Mouse (Mus musculus): ENCODE measurements at regions not wholly inside any gene's neighbourhood (a gene's known extent, or its start where the extent isn't known, plus 50 kb on each side); places are given as distances from the start of the nearest gene placed in this dataset.
"Not testable (repeated sequence)": the region's sequence is repeated elsewhere in the genome, so short reads cannot be mapped to it uniquely, and the experiment has no call there.

DNA sequence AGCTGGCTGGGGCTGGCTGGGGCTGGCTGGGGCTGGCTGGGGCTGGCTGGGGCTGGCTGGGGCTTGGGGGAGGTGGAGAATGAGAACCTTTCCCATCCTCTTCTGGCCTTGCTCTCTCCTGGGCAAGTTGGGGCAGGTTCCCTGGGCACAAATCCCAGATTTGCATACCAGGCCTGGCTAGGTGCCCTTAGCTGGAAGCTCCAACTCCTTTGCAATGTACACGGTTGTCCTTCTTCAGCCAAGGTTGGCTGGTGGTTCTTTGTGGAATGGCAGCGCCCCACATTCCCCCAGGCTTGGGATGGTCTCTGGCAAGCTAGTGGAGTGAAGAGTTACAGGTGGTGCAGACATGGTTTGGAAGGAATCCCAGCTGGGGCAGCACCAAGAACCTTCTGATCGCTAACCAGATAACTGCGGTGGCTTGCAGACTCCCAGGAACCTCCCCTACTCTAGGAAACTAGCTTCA lies 217.5 kb downstream of the Pten start:
- ATAC-seq = no peak

DNA sequence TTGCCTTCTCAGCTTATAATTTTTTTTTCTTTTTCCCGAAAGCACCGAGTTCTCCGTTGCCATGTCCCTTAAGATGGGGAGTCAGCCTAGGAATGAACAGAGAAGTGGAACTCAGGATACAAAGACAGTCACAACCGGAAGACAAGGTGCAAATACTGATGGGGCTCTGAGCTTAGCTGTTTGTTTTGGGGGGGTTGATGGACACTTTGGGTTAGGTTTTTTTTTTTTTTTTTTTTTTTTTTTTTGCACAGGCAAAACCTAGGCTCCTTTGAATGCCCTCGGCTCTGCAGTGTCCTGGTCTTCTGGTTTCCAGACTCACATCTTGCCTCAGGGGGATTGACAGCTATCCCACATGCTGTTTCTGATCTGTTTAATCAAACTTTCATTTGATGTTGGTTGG lies 218.0 kb downstream of the Pten start:
- ATAC-seq = no peak

DNA sequence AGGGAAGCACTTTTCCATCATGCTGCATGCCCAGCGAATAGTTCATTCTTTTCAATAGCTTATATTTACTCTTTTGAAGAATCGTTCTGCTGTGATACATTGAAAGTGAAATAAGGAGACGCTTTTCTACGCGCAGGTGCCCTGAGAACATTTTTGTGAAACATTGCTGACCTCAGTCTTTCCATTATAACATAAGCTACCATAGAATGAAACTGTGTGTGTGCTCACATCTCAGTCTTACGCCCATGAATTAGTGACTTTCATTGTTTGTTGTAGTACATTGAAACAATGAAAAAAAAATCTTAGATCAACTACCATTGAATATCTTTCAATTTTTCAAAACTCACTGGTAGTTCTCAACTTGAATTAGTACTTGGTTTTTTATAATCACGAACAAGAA lies 219.2 kb downstream of the Pten start:
- no peak for ATAC-seq

DNA sequence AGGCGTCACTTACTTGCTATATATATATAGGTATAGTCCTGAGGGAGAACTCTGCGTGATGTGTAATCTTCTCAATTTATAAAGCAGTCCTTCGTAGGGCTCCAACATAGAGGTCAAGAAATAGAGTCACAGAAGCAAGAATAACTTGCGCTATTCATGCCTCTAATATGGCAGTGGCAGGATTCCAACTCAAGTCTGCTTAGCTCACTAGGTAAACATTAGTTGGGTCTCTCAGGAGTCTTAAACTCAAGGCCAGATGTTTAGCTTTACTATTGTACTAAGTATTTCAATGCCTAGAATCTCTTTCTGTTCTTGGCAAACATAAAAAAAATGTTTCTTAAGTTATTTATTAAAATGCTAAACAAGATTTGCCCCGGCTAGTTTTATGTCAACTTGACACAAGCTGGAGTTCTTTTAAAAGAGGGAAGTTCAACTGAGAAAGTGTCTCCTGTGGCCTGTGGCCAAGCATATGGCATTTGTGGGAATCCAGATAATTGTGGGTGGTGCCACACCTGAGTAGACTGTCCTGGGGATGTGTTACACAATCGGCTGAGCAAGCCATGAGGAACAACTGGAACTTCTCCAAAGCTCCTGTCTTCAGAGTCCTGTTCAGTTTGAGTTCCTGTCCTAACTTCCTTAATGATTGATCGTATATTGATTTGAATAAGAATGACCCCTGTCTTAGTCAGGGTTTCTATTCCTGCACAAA lies 220.9 kb downstream of the Pten start:
- no peak for ATAC-seq

DNA sequence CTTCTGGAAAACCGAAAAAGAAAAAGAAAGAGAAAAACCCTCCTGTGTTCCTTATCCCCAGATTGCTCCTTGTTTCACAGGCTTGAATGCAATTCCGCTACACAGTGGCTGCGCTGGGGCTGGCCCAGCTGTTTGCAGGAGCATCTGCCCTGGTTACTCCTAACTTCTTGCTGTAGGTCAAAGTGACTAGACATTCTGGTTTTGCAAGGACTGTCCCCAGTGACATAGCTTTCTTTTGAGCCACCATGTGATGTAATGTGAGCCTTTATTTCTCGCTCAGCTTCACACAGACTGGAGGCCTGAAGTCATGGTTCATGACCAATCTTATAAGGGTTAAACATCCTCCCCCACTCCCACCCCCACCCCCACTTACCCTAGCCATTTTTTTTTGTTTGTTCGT lies 222.8 kb downstream of the Pten start:
- no peak for ATAC-seq

DNA sequence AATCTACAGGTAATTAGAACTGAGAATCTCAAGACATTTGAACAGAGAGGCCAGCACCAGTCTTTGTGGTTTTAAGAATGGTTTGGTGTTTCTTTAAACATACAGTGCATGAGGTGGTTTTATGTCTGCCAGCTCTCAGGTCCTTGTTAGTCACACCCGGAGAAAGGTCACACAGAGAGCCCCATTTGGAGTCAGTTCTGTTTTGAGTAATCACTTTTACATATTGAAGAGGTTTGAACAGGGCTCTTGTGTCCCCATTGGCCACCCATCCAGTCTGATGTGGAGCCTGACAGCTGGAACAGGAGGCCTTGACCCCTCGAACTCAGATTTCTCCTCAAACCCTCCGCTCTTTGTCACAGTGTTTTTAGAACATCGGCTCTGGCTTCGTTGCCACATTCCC lies 231.4 kb downstream of the Pten start:
- no peak for ATAC-seq

DNA sequence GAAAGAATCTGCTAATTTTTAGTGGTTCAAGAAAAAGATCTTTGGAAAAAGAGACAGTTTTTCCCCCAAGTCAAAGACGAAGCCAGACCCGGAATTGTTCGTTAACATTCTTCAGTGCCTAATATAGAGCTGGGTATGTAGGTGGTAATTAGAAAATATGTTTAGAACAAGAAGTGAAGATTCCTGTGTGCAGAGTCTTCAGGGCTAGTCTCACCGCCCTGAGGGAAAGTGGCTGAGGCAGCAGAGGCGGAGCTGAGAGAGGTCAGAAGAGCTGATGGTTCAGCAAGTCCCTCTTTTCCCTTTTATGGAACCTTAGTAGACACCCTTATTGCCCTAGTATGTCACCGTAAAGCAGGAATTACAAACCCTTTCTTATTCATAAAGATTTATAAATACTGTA lies 232.0 kb downstream of the Pten start:
- ATAC-seq = no peak

DNA sequence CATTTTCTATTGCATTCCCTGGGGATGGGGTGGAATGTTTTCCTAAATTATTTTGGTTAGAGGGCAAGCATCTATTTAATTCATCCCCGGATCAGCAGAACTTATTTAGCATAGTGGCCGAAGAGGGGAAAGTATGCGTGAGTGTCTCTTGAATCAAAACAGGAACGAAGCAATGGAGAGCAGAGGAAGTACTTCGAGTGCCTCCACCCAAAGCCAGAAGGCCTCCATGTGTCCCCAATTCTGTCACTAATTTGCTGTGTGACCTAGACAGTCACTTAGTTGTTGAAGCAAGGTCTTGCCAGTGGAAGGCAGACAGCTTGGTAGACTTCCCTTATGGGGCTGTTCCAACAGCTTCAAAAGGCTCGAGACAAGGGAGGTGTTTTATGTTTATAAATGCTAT lies 233.3 kb downstream of the Pten start:
- no peak for ATAC-seq

DNA sequence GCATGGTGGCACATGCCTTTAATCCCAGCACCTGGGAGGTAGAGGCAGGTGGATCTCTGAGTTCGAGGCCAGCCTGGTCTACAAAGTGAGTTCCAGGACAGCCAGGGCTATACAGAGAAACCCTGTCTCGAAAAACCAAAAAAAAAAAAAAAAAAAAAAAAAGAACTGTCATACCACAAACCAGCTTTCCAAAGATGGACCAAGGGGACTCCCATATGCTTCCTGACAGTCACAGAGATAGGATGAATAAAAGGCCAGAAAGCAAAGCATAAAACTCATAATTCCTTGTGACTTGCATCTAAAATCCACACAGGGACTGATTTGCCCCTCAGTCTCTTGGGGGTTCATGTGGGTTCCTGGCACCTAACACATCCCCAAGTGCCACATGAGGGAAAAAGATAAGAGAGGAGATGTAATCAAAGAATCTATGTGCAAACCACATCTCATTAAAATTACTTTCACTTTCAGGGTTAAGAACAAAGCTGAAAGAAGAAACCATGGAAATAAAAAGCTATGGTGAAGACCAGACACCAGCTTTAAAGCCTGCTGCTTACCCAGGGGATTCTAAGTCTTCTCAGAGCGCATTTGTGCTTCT lies 241.4 kb downstream of the Pten start:
- peak; percentile 56 for ATAC-seq

DNA sequence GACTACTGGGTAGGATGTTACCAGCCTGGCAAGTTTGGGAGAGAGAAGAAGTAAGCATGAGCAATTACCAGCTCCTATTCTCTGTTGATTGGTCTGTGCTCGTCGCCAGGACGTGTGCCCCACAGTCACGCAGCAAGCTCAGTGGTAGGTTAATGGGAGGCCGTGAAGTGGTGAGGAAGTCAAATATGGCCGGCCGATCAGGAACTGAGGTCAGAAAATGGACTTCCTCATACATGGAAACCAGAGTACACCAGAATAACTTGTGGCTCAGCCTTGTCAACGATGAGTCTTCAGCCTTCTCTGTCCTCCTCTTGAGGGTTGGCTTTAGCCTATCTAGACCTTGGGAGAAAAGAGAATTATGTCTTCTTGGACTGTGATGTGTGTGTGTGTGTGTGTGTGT lies 250.3 kb downstream of the Pten start:
- ATAC-seq = no peak

DNA sequence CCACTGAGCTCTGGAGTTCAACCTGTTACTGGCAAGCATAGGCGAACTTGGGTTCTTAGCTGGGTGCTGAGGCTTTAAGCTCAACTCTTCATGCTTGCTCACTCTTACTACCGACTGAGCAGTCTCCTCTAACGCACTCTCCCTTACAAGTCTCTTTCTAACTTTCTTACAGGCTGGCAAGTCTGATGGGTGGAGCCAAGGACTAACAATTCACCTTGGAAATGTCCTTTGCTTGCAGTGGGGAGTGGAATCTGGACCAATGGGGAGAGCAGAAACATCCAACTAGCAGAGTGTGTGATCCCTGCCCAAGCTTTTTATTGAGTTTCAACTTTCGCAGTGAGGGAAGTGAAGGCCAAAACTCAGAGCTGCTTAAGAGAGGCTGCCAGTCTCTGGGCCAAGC lies 250.8 kb downstream of the Pten start:
- ATAC-seq = no peak

DNA sequence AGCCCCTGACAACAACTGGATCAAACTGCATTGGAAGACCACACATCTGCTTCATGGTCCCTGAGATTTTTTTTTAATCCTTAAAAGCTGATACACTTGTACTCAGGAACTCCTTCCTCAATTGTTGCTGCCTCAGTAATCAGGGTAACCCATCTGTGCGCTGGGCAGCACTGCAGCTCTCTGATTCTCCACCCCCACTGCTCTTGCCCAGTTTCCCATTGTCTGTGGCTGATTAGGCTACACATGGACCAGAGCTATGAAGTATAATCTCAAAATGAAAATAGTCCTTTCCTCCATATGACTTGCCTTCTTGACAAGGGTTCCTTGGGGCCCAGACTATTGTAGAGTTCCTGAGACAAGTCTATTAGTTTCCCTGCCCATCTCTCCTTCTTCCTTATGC lies 251.5 kb downstream of the Pten start:
- ATAC-seq = no peak

DNA sequence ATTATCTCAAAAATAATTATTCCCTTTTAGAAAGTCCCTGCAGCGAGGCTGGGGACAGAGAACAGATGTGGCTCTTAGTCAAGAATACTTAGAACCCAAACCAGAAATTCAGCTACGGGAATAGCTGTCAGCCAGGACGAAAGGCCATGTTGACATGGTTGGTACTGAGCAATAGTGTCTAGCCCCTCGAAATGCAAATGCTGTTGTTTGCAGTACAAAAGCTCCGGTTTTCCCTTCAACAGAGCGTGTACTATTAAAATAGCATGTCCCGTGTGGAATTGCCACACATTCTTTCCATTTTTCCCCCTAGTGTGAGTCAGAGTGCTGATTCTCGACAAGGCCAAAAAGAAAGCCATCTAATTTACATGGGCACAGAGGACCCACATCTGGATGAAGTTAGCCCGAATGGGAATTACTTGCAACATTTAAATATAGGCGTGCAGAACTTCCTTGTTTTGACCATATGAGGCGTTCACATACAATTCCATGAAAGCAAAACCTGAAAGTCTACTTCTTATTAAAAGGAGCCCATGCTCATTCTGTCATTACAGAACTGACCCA lies 253.7 kb downstream of the Pten start:
- ATAC-seq = no peak

DNA sequence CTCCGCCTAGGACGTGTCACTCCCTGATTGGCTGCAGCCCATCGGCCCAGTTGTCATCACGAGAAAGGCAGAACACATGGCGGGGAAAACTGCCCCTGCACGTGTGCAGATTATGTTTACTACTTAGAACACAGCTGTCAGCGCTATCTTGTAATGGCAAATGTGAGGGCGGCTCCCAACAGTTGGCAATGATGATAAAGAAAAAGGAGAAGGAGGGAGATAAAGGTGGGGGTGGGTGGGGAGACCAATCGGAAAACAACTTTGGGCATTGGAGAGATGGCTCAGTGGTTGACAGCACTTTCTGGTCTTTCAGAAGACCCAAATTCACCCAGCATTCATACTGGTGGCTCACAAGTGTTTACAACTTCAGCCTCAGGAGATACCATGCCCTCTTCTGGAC lies 257.6 kb downstream of the Pten start:
- ATAC-seq = not testable (repeated sequence)

DNA sequence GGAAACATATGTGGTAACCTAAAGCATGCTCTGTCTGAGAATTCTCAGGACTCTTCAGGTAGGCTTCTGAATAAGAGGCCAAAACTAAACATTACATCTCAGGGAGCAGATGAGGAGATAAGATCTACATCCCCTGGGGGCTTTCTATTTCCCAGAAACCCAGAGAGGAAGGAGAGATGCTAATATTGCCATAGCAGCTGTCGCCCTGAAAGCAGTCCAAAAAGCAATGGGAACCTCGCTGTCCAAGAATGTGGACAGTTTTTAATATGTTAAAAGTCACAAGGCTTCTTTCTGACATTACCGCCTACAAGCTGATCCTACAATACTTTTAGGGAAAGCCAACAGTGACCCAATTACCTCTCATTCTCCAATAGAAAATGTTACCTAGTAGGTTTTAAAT lies 263.9 kb downstream of the Pten start:
- ATAC-seq = no peak

DNA sequence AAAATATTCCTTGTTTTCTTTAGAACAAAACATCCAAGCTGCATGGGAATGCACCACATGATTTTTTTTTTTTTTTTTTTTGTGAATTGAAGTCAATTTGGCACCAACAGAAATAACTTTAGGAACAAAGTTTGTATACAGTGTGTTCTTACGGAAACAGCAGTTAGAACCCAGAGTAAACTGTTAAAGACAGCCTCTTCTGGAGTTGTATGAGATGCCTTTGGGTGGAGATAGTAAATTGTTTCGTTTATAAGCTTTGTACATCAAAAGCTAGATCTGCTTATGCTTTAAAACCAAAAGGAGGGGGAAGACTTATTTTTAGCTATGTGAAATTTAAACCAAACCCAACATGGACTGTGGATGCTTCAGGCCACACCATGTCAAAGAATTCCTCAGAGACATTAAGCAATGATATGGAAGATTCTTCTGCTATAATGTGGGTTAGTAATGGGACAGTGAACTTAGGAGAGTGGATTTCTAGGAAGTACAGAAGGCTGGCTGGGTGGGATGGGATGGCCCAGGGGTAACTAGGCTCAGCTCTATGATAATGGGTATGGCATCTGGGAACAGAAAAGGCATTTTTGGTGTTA lies 265.6 kb downstream of the Pten start:
- no peak for ATAC-seq

DNA sequence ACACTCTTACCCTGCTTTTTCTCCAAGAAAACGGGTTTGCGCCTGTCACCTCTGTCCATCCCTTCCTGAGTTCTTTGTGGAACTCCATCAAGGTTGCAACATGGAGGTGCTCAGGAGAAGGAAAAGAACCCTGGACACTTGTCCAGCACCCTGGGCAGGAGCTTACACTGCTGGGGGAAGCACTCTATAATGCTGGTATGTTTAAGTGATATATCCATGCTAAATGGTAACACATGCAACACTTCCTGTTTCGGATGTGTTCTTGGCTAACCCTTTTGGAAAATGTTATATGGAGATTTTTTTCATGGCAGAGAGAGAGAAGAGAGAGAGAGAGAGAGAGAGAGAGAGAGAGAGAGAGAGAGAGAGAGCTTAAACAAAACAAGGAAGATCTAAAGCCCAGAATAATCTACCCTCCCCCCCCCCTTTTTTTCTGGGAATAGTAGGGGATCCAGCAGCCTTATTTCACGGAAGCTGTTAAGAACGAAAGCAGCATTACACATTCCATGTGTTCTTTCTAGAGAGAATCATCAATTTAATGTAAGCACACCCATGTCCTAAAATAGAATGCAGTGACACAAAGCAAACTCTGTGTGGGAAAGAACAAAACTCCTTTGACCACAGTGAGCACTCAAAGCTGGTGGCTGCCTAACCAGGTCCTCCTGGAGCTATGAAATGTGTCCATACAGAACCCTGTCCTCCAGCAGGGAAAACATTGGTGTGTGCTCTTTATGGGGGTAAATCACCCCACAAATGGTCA lies 272.6 kb downstream of the Pten start:
- no peak for ATAC-seq

DNA sequence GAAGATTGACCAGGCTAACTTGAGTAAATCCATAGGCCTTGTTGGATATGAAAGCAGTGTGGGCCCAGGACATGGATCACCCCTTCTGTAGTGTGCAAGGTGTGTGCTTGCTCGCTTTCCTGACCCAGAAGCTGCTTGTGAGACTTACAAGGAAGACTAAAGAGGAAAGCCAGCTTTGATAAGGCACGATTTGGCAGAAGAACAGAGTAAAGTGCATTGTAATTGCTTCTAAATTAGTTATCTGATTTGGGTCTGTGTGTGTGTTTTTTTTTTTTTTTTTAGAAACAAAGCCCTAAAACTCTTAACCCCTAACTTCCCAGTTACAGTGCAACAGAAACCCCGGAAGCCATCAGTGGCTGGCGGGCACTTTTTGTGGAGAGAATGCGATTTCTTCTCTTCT lies 283.2 kb downstream of the Pten start:
- ATAC-seq = no peak

DNA sequence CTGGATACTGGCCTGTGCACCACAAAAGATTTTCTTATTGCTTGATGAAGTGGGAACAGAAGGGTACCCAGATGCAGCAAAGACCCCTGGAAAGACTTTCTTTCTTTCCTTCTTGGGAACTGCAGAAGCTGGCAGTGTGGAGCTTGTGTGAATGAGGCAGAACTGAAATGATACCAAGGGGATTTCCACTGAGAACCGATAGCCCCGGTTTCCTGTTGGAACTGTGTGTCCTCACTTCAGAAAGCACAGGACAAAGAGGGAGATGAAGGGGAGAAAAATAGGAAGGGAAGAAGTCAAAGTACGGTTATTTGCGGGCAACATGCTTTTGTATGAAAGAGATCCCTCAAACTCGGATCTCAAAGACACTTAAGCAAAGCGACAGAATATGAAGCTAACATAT lies 283.7 kb downstream of the Pten start:
- ATAC-seq = no peak

DNA sequence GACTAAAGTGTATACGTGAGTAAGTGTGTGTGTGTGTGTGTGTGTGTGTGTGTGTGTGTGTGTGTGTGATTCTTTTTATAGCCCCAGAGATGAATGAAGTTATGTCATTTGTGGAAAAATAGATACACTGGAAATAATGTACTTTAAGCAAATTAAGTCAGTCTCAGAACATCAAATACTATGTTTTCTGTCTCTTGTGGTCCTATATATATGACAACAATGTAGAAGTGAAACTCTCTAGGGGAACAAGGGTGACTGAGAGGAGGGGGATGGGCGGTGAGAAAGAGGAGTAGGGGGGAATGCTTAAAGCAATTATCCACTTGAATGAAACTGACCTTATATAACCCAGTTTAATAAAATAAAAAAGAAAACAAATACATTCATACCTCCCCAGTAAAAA lies 285.5 kb downstream of the Pten start:
- no peak for ATAC-seq

DNA sequence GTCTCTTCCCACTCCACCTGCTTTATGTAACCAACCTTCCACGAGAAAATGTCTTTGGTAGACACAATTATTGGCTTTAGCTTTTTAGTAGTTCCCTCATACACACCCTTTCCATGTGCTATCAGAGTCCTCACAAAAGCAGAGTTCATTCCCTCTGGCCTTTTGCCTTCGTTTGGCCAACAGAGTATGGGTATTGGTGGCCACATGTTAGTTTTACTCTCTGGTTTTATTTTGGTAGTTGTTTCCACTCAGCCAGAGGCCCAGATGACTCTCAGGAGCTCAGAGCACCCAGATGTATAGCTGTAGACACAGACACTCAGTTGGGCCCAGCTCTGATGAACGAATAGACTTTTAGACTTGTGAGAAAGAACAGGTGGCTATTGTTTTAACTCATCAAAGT lies 286.4 kb downstream of the Pten start:
- no peak for ATAC-seq

DNA sequence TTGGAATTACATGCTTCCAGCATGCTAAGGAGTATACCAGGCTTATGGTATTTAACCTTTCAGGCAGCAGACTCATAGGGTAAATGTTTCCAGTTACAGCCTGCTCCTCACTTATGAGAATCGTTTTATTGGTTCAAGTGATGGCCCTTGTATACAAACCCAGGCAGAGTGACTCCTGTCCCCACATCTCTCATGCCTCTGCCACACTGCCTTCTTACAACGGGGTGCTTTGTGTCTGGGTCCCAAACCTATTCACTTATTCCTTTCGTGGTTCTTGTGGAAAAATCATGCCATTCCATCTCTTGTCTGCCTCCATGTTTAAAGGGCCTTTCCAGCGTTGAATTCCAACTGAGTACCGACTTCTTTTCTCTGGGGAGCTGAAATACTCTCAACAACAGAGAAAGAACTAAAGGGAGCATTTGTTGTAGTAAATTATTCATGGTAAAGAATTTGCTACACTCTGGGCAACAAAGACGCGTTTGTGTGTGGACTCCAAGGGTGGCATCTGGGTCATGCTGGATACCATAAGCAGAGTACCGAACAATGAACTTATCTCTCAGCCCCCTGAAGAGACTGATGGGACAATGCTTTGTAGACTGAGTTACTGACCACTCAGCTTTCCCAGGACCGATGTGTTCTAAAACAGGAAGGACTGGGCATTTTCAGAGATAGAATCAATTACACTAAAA lies 291.6 kb downstream of the Pten start:
- ATAC-seq = no peak
